Mouse (Mus musculus) embryonic fibroblast, embryonic 13.5 days (primary cell): Measurements from ENCODE around the gene Mef2c.

ENCODE experiments used
- CTCF ChIP-seq: IDR thresholded peaks from 2 replicates; pipeline ENCODE4 v1.5.1; 2011; ENCODE audit warnings: mild to moderate bottlenecking, control low read depth, low read length, moderate library complexity, borderline replicate concordance; ENCODE audit not compliant: insufficient read depth
- POLR2A ChIP-seq: IDR thresholded peaks from 2 replicates; pipeline ENCODE4 v1.6.1; 2011; ENCODE audit warnings: low read depth, mild to moderate bottlenecking, control low read depth, low read length, moderate library complexity

DNA sequence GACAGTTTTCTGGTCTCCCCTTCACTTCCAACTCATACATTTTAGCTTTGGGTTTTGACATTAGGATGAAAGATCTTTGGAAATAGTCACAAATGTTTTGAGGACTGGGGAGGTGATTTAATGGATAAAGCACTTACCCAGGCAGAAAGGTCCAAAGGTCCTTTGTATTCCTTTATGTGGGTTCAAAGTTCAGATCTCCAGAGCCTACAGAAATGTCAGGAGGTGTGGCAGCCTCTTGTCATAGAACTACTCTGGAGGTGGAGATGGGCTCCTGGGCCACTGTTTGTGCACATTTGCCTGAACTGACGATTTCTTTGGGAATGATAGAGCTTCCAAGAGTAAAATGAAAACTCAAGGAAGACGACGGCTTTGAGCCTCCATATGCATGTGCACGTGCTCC lies 4.3 kb upstream of the Mef2c start:
- no peak for TF ChIP-seq POLR2A
- no peak for TF ChIP-seq CTCF
